Mouse (Mus musculus) lung, postnatal 14 days (tissue): Measurements from ENCODE around the gene Rce1.

Experiments used
- DNase-seq: peaks from one replicate; pipeline ENCODE4 v3.0.0; 2021

Rce1 gene

DNA sequence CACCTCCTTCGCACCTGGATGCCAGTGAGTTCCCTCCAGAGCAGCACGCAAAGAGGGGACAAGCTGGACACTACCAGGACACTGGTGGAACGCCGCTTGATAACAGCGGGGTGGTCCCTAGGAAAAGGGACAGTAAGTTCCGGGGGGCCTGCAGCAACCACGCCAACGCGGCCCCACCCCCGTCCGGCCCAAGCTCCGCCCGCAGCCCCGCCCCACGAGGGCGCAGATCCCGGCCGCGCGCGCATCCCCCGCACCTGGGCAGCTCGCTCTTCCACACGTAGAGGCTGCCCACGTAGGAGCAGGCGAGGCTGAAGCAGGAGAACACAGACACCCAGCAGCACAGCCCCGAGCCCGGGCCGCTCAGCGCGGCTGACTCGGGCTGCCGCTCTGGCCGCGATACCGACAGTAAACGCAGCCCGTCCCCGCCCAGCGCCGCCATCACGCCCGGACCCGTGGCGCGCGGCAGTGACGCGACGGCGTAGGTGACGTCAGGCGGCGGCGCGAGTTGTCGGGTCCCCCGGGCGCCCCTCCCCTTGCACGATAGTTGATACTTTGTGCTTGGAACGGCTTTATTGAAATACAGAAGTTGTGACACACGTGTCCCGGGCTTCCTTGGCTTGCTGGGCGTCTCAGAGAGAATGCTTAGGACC lies at the start of gene Rce1:
Gene Rce1 (minus strand): TSS at position 463 of the 650 bp plus-strand sequence.
- peak; percentile 90 for DNase-seq

DNA sequence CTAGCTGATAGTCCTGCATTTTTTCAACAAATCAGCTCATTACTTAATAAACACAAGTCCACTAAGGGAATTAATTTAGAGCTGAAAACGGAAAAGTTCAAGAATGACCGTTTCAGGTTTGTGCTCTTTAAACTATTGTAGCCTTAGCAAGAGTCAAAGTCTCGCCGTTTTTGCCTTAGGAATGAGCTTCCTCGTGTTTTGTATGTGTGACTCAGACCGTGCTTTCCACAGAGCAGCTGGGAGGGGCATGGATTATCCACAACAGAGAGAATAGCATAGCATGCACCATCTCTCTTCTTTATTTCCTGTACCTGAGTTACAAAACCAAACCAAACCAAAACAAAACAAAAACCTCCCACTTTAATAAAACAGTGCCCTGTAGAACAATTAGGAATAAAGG lies 47.0 kb upstream of the Rce1 start:
- DNase-seq: no peak

- DNase-seq: no peak
Observed at GRCm38 (mm10) chr19:4670776-4671175, 45.3 kb upstream of the Rce1 start.

GRCm38 (mm10) chr19:4666815-4667214 lies 41.4 kb upstream of the Rce1 start:
- no peak for DNase-seq

DNA sequence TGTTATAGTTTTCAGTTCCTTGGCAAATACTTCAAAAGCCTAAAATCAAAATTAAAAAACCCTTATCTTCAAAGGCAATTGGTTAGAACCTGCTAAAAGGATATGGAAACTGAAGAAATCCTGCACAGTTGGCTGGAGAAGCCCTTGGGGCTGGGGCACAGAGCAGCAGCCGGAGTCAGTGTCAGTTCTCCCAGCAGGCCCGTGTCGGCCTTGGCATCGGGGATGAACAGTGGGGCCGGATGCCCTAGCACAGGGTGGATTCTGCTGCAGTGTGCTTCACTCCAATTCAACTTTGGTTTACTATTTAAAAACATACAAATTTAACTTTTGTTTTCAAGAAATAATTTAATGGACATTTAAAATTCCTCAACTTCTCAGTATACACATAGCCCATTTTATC lies 32.7 kb upstream of the Rce1 start:
- DNase-seq: no peak

DNA sequence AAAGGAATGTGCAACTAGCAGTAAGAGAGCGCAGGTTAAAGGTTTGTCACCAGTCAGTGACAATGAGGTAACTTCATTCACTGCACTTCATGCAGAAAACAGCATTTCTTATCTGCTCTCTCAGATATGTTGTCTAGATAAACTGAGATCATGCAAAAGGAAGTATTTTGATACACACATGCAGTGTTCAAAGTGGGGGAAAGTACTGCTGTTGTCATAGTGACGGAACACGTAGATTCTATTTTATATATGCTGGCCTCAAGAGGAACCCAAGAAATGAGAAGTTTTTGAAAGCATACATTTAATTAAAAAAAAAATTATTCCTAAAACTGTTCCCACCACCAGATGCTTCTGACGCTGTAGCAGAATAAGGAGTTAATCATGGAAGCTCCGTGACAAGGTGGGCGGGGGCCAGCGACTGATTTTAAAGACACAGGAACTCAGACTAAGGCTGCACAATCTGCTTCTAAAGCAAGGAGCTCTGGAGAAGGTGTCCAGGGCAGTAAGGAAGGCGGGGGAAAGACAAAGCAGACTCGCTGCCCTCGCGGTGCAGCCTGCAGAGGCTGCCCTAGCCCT lies 21.6 kb upstream of the Rce1 start:
- DNase-seq: no peak

DNA sequence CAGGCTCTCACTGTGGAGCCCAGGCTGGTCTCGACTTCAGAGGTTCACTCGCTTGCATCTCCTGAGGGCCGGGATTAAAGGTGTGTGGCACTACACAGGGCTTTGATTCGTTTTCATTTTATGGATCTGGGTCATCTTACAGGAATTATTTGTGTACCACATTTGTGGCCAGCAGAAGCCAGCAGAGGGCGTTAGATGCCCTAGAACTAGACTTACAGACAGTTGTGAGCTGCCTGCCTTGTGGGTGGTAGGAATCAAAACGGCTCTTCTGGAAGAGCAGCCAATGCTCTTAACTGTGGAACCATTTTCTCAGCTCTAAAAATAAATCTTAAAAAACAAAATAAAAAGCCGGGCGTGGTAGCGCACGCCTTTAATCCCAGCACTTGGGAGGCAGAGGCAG lies 18.8 kb upstream of the Rce1 start:
- no peak for DNase-seq

DNA sequence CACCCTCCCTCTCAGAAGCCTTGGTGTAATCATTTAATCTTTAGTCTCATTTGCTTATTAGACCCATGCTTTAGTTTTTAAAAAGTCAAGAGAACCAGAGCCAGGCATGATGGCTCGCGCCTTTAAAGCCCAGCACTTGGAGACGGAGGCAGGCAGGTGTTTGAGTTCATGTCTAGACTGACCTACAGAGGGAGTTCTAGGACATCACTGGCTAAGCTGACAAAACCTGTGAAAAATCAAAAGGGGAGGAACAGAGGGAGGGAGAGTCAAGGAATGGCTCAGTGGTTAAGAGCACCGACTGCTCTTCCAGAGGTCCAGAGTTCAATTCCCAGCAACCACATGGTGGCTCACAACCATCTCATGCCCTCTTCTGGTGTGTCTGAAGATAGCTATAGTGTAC lies 10.5 kb upstream of the Rce1 start:
- DNase-seq: no peak

DNA sequence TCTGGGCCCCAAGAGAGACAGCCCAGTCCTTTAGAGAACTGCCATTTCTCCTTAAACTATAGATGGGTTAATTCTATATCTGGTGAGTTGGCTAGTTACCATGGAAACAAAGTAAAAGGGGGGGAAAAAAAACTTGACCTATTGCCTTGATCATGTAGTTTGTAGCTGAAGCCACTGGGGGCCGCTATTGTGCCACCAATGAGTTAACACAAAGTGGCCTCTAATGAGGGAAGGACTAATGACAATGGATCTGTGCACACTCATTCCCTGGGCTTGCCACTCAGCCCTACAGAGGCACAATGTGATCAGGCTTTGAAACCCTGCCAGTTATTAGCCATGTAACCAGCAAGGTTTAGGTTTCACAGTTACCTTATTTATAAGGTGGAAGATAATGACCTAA lies 3.4 kb upstream of the Rce1 start:
- DNase-seq: peak; percentile 74

GRCm38 (mm10) chr19:4625829-4626535 lies 541 bp upstream of the Rce1 start:
- no peak for DNase-seq

DNA sequence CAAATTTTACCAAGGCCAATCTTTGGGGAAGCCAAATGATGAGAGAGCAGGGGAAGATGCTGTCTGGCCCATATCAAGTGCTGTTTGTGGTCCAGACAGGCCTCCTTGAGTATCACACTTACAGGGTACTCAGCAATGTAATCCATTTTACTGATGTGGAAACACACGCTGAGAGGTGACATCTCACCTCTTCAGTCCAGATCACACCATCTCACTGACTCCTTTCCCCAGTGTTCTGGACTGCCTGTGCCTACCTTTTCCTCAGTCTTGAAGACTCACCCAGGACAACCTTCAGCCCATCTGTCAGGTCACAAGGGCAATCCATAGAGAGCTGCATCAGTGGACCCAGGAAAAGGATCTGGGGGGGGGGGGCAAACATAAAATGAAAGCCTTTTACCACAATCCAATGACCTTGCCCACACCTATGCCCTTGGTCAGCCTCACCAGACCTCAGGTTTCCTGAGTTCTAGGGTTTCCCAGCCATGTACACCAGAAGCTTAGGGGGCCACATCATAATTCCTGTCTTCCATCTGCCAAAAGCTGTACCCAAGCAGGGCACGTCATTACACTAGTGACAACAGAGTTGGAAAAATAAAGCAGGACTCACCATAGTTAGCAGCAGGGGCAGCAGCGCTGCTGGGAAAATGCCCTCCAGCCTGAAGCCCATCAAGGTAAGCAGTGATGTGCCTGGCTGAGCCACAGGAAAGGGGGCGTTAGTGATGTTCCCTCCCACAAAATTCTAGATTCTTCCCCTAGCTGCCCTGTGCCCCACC lies 849 bp downstream of the Rce1 start:
- no peak for DNase-seq

DNA sequence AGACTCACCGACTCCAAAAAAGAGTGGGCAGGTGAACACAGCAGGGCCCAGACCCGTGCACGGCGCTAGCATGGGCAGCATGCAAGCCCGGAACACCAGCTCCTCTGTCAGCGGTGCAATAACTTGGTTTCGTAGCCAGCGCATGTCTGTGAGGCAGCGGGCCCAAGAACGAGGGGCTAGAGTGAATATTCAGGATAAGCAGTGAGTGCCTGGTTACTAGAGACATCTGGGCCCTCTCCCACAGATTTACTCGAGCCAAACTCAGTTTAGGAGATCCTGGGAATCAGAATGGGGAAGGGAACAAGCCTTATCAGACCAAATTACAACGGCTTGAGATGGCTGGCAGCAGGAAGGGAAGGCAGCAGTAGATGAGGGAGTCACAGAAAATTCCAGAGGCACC lies 1.4 kb downstream of the Rce1 start:
- DNase-seq: no peak

DNA sequence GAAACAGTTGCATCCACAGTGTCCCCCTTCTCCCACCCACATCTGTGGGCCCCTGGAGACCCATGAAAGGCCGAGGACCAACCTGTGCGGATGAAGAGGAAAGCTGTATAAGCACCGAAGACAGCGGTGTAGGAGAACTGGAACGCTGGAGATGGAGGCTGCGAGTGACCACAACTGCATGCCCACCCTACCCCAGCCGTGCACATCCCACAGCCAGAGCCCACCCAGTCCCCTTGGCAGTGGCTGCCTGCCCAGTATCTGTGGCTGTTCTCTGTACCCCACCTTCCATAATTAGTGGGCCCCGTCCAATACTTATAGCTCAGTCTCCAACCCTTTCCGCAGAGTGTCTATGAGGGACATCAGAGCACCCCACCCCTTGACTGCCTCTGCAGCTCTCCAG lies 2.0 kb downstream of the Rce1 start:
- no peak for DNase-seq

DNA sequence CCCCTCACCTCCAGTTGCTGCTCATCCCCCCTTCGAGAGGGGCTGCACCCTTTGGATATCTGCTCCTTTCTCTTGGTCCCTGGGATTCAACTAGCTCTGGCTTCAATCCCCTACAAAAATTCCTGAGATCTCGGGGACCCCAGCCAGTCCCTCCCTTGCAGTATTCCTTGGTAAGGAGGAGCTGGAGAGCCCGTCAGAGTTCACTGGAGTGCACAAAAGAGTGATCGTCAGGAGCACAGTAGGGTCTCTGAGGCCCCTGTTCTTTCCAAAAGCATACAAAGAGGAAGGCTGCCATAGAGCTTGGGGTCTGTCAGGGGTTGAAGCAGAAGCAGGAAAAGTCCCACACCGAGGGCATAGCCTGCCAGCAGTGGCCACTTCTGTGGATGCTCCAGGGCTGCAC lies 2.7 kb downstream of the Rce1 start:
- no peak for DNase-seq

DNA sequence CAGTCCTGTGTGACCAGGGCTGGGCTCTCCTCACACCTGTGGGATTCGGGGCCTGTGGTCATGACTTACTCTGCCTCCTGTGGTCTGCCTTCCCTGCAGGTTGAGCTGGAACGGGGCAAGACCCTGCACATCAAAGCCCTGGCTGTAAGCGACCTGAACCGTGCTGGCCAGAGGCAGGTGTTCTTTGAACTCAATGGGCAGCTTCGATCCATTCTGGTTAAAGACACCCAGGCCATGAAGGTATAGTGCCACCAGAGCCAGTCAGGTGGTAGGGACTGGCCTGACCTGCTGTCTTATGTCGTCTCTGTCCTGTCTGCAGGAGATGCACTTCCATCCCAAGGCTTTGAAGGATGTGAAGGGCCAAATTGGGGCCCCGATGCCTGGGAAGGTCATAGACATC lies 4.7 kb downstream of the Rce1 start:
- no peak for DNase-seq

- DNase-seq: no peak
Observed at GRCm38 (mm10) chr19:4619461-4619860, 6.0 kb downstream of the Rce1 start.

- peak; percentile 47 for DNase-seq
Observed at GRCm38 (mm10) chr19:4618183-4618582, 7.3 kb downstream of the Rce1 start.

GRCm38 (mm10) chr19:4616546-4616945 lies 8.9 kb downstream of the Rce1 start:
- no peak for DNase-seq

- peak; percentile 84 for DNase-seq
Observed at GRCm38 (mm10) chr19:4615151-4616093, 10.0 kb downstream of the Rce1 start, which contains the start of gene Lrfn4. TSS of gene Lrfn4 (minus strand) at chr19:4615667.

GRCm38 (mm10) chr19:4614305-4615150 lies 10.9 kb downstream of the Rce1 start:
- no peak for DNase-seq
